Mouse (Mus musculus): ENCODE data around the gene Ccl11.
A peak's percentile ranks its signal among the peaks of the same experiment; 100 is the strongest.

The Ccl11 gene

GRCm38 (mm10) chr11:82057646-82058045 lies at the start of gene Ccl11:
Gene Ccl11 (plus strand): TSS chr11:82057823.
- no peak for DNase-seq (ENCODE audit: low spot score in 2 of 2)

DNA sequence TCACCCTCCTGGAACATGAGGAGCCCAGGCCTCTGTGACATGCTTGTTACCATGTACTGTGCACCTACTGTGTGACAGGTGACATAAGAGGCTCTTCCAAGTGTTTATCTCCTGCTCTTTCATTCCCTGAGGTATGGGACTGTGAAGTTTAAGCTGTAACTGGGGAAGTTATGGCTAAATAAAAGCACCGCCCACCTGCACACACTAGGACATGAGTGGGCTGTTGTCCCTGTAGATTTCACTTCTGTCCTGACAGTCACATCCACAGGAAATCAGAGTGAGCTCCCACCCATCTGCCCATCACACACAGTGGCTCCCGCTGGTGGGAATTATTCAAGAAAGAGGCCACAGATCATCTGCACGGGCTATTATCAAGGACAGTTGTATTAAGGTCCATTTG lies 47.5 kb upstream of the Ccl11 start:
- no peak for DNase-seq (ENCODE audit: low spot score in 2 of 2)

- no peak for DNase-seq (ENCODE audit: low spot score in 2 of 2)
Observed at GRCm38 (mm10) chr11:82011411-82012193, 46.0 kb upstream of the Ccl11 start.

DNA sequence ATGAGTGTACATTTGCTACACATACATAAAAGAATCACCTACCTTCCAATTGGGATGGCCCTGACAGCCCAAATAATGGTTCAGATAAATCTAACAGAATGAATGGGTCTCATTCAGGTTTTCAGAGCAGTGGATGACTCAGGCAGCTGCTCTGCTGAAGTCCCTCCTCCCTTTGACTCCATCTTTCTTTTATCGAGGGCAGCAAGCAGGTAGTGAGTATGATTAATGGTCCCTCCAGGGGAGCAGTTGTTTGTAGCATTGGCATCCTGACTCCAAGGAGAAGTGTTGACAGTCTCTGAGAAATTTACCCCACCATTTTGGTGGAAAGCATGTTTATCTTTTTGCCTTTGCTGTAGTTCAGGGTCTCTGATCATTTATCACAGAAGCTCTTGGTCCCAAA lies 43.9 kb upstream of the Ccl11 start:
- DNase-seq (ENCODE audit: low spot score in 2 of 2): no peak

DNA sequence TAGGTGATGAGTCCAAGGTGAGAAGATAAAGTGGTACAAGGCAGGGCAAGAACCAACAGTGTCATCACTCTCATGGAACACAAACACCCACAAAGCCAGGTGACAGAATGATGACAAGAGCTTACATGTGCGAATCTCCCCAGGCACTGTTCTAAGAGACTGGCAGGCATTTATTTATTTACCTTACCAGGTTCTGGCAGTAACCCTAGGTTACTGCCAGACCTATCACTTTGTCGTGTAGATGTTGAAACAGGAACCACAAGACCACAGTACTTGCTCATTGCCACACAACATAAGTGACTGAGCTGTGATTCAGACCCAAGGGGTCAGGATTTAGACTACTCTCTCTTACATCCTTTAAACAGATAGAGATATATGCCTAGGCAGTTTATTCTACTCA lies 42.6 kb upstream of the Ccl11 start:
- DNase-seq (ENCODE audit: low spot score in 2 of 2): no peak

- DNase-seq (ENCODE audit: low spot score in 2 of 2): no peak
Observed at GRCm38 (mm10) chr11:82016181-82016780, 41.3 kb upstream of the Ccl11 start.

- DNase-seq (ENCODE audit: low spot score in 2 of 2): no peak
Observed at GRCm38 (mm10) chr11:82019389-82019788, 38.2 kb upstream of the Ccl11 start.

DNA sequence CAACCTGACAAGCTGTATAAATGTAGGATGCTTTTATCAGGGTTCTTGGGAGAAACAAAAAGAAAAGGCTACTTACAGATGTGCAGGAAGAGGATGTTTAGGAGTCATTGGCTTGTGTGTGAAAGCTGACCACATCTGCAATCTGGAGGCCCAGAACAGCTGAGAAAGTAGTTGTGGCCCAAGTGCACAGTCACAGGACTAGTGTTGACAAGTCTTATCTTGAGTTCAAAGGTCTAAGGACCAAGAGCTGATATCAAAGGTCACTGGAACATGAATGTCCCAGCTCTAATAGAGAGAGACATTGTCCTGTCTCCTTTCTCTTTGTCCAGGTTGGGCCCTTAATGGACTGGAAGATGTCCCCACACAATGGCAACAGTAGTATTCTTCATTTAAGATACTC lies 37.8 kb upstream of the Ccl11 start:
- DNase-seq (ENCODE audit: low spot score in 2 of 2): no peak

GRCm38 (mm10) chr11:82021406-82021805 lies 36.2 kb upstream of the Ccl11 start:
- no peak for DNase-seq (ENCODE audit: low spot score in 2 of 2)

DNA sequence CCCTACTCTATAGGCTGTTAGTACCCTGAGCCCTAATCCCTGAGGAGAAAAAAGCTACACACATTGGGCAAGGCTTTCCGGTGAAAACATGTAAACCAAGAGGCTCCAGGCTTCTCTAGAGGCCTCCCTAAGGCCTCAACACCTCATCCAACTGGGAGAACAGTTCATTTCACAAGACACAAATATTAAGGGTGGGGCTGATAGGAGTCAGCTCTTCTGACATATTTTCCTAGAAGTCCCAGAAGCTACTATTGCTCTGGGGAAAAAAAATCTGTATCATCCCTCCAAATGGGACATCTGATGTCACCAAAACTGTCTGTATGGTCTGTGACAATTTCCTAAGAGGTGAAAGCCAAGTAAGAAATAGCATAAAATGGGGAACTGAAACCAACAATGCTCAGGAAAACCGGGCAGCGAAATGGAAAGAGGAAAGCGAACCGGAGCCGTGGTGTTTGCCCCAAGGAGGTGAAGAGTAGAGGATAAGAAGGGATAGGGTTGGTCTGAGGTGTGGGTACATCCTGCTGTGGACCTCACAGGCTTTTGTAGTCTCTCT lies 35.0 kb upstream of the Ccl11 start:
- DNase-seq (ENCODE audit: low spot score in 2 of 2): no peak

DNA sequence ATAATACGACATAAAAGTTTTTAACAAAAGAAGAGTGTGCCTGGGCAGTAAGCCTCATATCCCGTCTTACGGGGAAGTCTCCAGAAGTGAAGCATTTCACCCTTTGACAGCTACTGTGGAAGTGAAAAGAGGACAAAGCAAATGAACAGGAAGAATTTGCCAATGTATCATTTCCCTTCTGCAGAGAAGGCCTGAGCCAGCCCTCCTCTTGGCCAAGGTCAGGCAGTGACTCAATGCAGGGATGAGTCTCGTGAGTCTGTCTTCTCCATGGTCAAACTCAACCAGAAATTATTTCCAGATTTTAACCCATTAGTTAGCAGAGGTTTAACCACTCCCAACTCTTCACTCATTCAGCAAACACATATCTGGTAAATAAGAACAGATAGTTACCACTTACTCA lies 33.9 kb upstream of the Ccl11 start:
- no peak for DNase-seq (ENCODE audit: low spot score in 2 of 2)

GRCm38 (mm10) chr11:82030171-82030570 lies 27.5 kb upstream of the Ccl11 start:
- DNase-seq (ENCODE audit: low spot score in 2 of 2): no peak

DNA sequence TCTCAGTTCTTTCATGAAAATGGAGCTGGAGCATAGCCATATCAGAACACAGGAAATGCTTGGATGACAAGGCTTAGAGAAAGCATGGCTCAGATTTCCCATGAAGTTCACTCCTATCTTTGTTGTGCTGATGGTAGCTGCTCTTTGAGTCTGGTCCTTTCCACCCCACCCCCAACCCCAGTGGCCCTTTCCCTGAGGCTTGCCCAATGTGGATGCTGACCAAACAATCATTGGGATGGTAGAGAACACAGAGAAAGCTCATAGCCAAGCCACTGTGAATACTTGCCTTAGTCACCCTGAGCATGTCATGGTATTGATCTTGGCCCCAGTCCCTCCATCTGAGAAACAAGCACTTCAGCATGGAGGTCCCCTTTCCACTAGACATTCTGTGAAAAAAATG lies 25.5 kb upstream of the Ccl11 start:
- DNase-seq (ENCODE audit: low spot score in 2 of 2): no peak

DNA sequence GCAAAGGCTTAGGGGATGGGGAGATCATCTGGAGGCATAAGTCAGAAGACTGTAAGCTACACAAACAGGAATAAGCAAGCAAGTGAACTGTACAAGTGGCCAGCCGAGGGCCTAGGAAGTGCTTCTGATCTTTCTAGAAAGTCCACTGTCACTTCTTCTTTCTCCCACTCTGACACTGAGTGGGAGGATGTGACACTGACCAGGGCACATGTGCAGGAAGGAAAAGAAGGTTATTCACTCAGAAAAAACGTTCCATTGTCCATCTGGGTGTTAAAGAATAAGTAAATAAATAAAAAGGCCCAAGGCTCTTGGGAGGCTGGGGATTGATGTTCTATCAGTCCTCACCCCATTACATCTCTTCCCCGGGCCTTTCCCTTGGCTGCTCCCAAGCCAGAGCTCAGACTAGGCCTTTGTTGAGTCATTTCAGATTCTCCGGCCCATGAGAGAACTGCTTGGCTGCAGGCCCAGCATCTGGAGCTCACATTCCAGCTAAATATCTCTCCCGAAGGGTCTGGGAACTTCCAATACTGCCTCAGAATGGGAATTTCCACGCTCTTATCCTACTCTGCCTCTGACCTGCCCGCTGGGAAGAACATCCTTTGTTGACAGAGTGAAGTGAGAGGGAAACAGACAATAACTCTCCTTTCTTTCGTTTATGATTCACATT lies 24.8 kb upstream of the Ccl11 start:
- no peak for DNase-seq (ENCODE audit: low spot score in 2 of 2)

DNA sequence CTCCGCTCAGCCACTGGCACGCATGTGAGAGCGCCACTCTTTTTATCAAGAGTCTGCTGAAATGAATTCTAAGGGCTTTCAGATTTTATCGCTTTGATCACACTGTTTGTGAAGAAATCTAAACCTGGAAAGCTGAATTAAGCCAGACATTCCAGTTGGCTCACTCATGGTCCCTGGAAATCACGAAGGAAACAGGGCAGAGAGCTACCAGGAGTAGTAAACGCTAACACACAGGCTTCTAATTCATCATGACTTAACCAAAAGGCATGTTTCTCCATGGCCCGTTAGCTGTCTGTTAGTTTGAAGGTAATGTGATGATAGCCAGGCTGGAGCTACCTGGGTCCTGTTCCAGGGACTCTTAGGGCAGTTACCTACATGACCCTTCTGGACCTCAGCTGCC lies 23.2 kb upstream of the Ccl11 start:
- no peak for DNase-seq (ENCODE audit: low spot score in 2 of 2)

- peak; percentile 23 to 33 for DNase-seq (ENCODE audit: low spot score in 2 of 2)
Observed at GRCm38 (mm10) chr11:82035356-82035755, 22.3 kb upstream of the Ccl11 start, which contains the start of gene Ccl2. Gene Ccl2 (plus strand): TSS chr11:82035571.

- DNase-seq (ENCODE audit: low spot score in 2 of 2): no peak
Observed at GRCm38 (mm10) chr11:82035857-82036256, 21.8 kb upstream of the Ccl11 start.

DNA sequence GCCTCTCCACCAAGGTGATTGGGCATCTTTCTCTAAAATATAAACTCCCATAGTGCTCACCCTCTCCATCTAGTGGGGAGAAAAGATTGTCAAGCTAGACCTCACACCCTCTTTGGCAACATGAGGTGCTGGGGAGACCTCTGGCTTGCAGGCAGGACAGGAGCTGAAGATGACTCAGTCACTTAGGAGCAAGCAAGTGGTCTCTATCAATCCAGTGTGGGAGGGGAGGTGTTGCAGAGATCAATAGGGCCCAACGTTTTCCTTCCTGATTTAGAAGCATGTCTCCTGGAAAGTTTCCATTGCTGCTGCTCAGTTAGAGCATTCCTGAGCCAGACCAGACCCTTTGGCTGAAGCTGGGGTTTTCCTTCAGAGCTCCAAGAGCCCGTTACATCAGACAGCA lies 19.1 kb upstream of the Ccl11 start, which contains the start of gene Gm17268:
Gene Gm17268, minus strand, starts transcription at position 28 of the 400 bp plus-strand sequence.
- DNase-seq (ENCODE audit: low spot score in 2 of 2): no peak

- no peak for DNase-seq (ENCODE audit: low spot score in 2 of 2)
Observed at GRCm38 (mm10) chr11:82039132-82039660, 18.4 kb upstream of the Ccl11 start.

DNA sequence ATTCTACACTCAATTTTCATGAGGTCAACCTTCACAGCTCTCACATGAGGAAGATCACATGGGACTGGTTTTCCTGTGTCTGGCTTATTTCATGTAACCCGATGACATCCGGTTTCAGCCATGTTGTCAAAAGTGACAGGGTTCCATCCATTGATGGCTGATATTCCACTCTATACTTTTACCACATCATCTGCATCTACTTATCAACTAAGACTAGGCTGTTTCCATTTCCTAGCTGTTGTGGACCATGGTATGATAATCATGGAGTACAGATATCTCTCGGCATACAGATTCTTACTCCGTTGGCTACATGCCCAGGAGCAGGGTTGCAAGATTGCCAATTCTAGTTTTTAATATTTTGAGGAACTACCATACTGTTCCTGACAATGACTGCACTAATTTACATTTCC lies 15.9 kb upstream of the Ccl11 start:
- peak in 1 of 2 experiments; percentile 11 for DNase-seq (ENCODE audit: low spot score in 2 of 2)

- DNase-seq (ENCODE audit: low spot score in 2 of 2): no peak
Observed at GRCm38 (mm10) chr11:82045471-82045870, 12.2 kb upstream of the Ccl11 start, which contains the start of gene Ccl7. Gene Ccl7 (plus strand): TSS chr11:82045712.

- DNase-seq (ENCODE audit: low spot score in 2 of 2): no peak
Observed at GRCm38 (mm10) chr11:82047746-82048415, 9.7 kb upstream of the Ccl11 start.

Measured in spleen, postnatal 36 days (tissue).